Mouse (Mus musculus) thymus, adult 18-20 months (tissue): ENCODE results near the gene Gpr45.
"Not testable (repeated sequence)": the region's sequence is repeated elsewhere in the genome, so short reads cannot be mapped to it uniquely, and the experiment has no call there.

Experiments
- DNase-seq, 2 experiments: peaks; one replicate each; pipeline ENCODE4 v3.0.0; 2022; ENCODE audit warnings: mixed read lengths in 2 of 2

The Gpr45 gene

GRCm38 (mm10) chr1:42952734-42953481 is at the start of gene Gpr45:
Gene Gpr45, plus strand, starts transcription at chr1:42952872.
- DNase-seq, result peak; percentile 14 to 31

- DNase-seq, result no peak
Observed at GRCm38 (mm10) chr1:42905148-42905547, 47.5 kb upstream of the Gpr45 start.

GRCm38 (mm10) chr1:42906696-42907095 is 46.0 kb upstream of the Gpr45 start:
- DNase-seq, result no peak

GRCm38 (mm10) chr1:42907153-42907552 is 45.5 kb upstream of the Gpr45 start:
- DNase-seq, result no peak

- DNase-seq, result no peak
Observed at GRCm38 (mm10) chr1:42915062-42915461, 37.6 kb upstream of the Gpr45 start.

GRCm38 (mm10) chr1:42916719-42917118 is 36.0 kb upstream of the Gpr45 start:
- DNase-seq, result no peak

GRCm38 (mm10) chr1:42917908-42918307 is 34.8 kb upstream of the Gpr45 start:
- no peak for DNase-seq

GRCm38 (mm10) chr1:42923924-42924323 is 28.7 kb upstream of the Gpr45 start:
- no peak for DNase-seq

GRCm38 (mm10) chr1:42933613-42934012 is 19.1 kb upstream of the Gpr45 start:
- no peak for DNase-seq

GRCm38 (mm10) chr1:42948486-42948885 is 4.2 kb upstream of the Gpr45 start:
- DNase-seq, result no peak

- DNase-seq, result no peak
Observed at GRCm38 (mm10) chr1:42953482-42953822, 780 bp downstream of the Gpr45 start.

- DNase-seq, result no peak
Observed at GRCm38 (mm10) chr1:42956828-42957227, 4.2 kb downstream of the Gpr45 start.

GRCm38 (mm10) chr1:42983082-42983771 is 30.6 kb downstream of the Gpr45 start:
- no peak for DNase-seq

GRCm38 (mm10) chr1:42984119-42984518 is 31.4 kb downstream of the Gpr45 start:
- no peak for DNase-seq

- no peak for DNase-seq
Observed at GRCm38 (mm10) chr1:42988996-42989395, 36.3 kb downstream of the Gpr45 start.

- no peak for DNase-seq
Observed at GRCm38 (mm10) chr1:43006051-43006514, 53.4 kb downstream of the Gpr45 start.

- no peak for DNase-seq
Observed at GRCm38 (mm10) chr1:43006524-43006923, 53.9 kb downstream of the Gpr45 start.

GRCm38 (mm10) chr1:43010461-43010860 is 57.8 kb downstream of the Gpr45 start:
- no peak for DNase-seq

GRCm38 (mm10) chr1:43015153-43015685 is 62.5 kb downstream of the Gpr45 start:
- DNase-seq, result not testable (repeated sequence)

- DNase-seq, result no peak
Observed at GRCm38 (mm10) chr1:43036014-43036413, 83.3 kb downstream of the Gpr45 start.

- no peak for DNase-seq
Observed at GRCm38 (mm10) chr1:43042271-43042670, 89.6 kb downstream of the Gpr45 start.

- DNase-seq, result no peak
Observed at GRCm38 (mm10) chr1:43045204-43045982, 92.7 kb downstream of the Gpr45 start.

- DNase-seq, result no peak
Observed at GRCm38 (mm10) chr1:43046990-43047389, 94.3 kb downstream of the Gpr45 start.
